Mouse (Mus musculus): ENCODE data around the gene Taf13. TPM values are rescaled to one million over a fixed set of nuclear protein-coding genes. Genes with fewer than 3 reads are reported as not detected.
A peak's percentile ranks its signal among the peaks of the same experiment; 100 is the strongest.

Taf13 gene
- total and polyA plus RNA-seq, 3 experiments: 5.4 to 7.0 TPM; not detected in 1

- Histone ChIP-seq H3K4me1 (ENCODE audit: control insufficient read depth in 1 of 2, insufficient read depth in 2 of 2, low read length in 2 of 2) (no peaks in the 10 kb centered on the region), H3K9ac (ENCODE audit: control insufficient read depth, low read depth, low read length, poor library complexity, severe bottlenecking) (peak overlapping the region; percentile 83), H3K4me3 (ENCODE audit: control insufficient read depth in 1 of 2, insufficient read depth in 1 of 2, low read depth in 2 of 2, low read length in 2 of 2) (peak overlapping the region; percentile 39 to 86), H3K9me3 (replicated peaks; ENCODE audit: insufficient read depth, low read length) (no peaks in the 10 kb centered on the region), H3K79me2 (ENCODE audit: control insufficient read depth, insufficient read depth, low read length, poor library complexity) (no peaks in the 10 kb centered on the region; the same call in 1 of the 2 replicates), H3K36me3 (ENCODE audit: control insufficient read depth in 1 of 2, insufficient read depth in 2 of 2, low read length in 2 of 2) (peaks cover 0 to 2% of the 10 kb centered on the region in 2 experiments; a peak in 2 of 4 replicates), H3K27me3 (ENCODE audit: control insufficient read depth in 1 of 2, insufficient read depth in 2 of 2, low read length in 2 of 2) (no peaks in the 10 kb centered on the region), H3K27ac (ENCODE audit: control insufficient read depth, low read depth, low read length) (peak overlapping the region; percentile 66)
- TF ChIP-seq CHD2 (IDR thresholded peaks at IDR 0.05; ENCODE audit: low read length) (no peak), MAX (IDR thresholded peaks at IDR 0.05; ENCODE audit: low read length) (0 out of 2 replicates have a peak, but pooled peaks have one; percentile 10), MAZ (IDR thresholded peaks at IDR 0.05; ENCODE audit: low read depth, low read length) (no peak), NELFE (IDR thresholded peaks at IDR 0.05; ENCODE audit: low read depth, low read length) (peak; percentile 100), HCFC1 (IDR thresholded peaks at IDR 0.05; ENCODE audit: low read depth, low read length) (peak; percentile 97), POLR2AphosphoS5 (IDR thresholded peaks at IDR 0.05; ENCODE audit: borderline replicate concordance, low read depth, low read length) (peak; percentile 99), KAT2A (conservative IDR thresholded peaks at IDR 0.05; ENCODE audit: low read depth, low read length) (peak; percentile 86), ZMIZ1 (IDR thresholded peaks at IDR 0.05; ENCODE audit: low read depth, low read length) (peak; percentile 99), ETS1 (IDR thresholded peaks at IDR 0.05; ENCODE audit: low read depth, low read length) (peak; percentile 66; the same call in 1 of the 2 replicates), MXI1 (IDR thresholded peaks at IDR 0.05; ENCODE audit: low read depth, low read length) (peak; percentile 81), TCF12 (IDR thresholded peaks at IDR 0.05; ENCODE audit: low read depth, low read length) (peak; percentile 79), ZKSCAN1 (IDR thresholded peaks at IDR 0.05; ENCODE audit: low read depth, low read length) (no peak), GABPA (IDR thresholded peaks at IDR 0.05; ENCODE audit: low read depth, low read length) (peak; percentile 83; the same call in 1 of the 2 replicates), TBP (IDR thresholded peaks at IDR 0.05; ENCODE audit: low read depth, low read length) (peak; percentile 99), POLR2A (IDR thresholded peaks at IDR 0.05; ENCODE audit: control insufficient read depth in 1 of 2, insufficient read depth in 1 of 2, low read depth in 1 of 2, low read length in 2 of 2, poor library complexity in 1 of 2) (peak; percentile 100), SIN3A (IDR thresholded peaks at IDR 0.05; ENCODE audit: low read length) (peak; percentile 98), POLR2AphosphoS2 (IDR thresholded peaks at IDR 0.05; ENCODE audit: low read length) (peak; percentile 100), ELF1 (IDR thresholded peaks at IDR 0.05; ENCODE audit: low read depth, low read length) (peak; percentile 99), ZNF384 (IDR thresholded peaks at IDR 0.05; ENCODE audit: low read depth, low read length) (no peak), CTCF (IDR thresholded peaks at IDR 0.05 in 2 of 3, conservative IDR thresholded peaks at IDR 0.05 in 1 of 3; ENCODE audit: control insufficient read depth in 1 of 3, insufficient read depth in 1 of 3, low read depth in 2 of 3, low read length in 3 of 3, poor library complexity in 1 of 3, severe bottlenecking in 1 of 3) (peak; percentile 79 to 92 (median 85)), E2F4 (IDR thresholded peaks at IDR 0.05; ENCODE audit: borderline replicate concordance, low read depth, low read length) (no peak), MAFK (IDR thresholded peaks at IDR 0.05; ENCODE audit: borderline replicate concordance, low read depth, low read length) (no peak), USF1 (IDR thresholded peaks at IDR 0.05; ENCODE audit: low read depth, low read length) (no peak), MYC (IDR thresholded peaks at IDR 0.05; ENCODE audit: low read depth, low read length) (peak; percentile 82), GATA1 (IDR thresholded peaks at IDR 0.05; ENCODE audit: low read depth, low read length) (0 out of 2 replicates have a peak, but pooled peaks have one; percentile 2)
- DNase-seq (ENCODE audit: low read depth, low spot score): peak; percentile 97
Observed at GRCm38 (mm10) chr3:108554587-108555312, 16.7 kb upstream of the Taf13 start.
